Mouse (Mus musculus): ENCODE measurements around the gene Cd300c2. TPM values are rescaled to one million over a fixed set of nuclear protein-coding genes. Genes with fewer than 3 reads are reported as not detected.

Gene Cd300c2
- polyA plus RNA-seq, 1 experiment from 2014 or later: 2.2 TPM

DNA sequence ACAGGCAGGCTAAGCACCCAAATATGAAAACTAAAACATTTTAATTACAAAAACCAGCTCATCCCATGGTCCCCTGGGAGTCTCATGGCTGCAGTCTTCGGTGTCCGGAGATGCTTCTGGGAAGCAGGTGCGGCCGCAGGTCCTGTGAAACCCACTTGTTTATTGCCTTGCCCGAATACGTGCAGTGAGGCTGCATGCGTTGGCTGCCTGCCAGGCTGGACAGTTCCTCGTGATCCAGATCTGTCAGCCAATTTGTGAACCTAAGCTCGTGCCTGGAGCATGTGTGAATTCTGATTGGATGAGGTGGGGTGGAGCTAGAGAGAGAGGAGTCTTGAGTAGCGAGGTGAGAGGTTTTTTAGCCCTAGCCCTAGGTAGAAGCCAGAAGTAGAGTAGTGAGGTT, 29.0 kb downstream of the Cd300c2 start:
- Histone ChIP-seq H3K9ac (ENCODE audit: low read length) (no peak overlapping the region), H3K4me3 (replicated peaks; ENCODE audit: low read length) (no peak overlapping the region), H3K4me1 (ENCODE audit: control insufficient read depth, insufficient read depth, low read length) (no peaks in the 10 kb centered on the region), H3K4me2 (ENCODE audit: low read depth, low read length) (no peak overlapping the region), H3K36me3 (ENCODE audit: control insufficient read depth, insufficient read depth, low read length) (no peaks in the 10 kb centered on the region), H3K27ac (ENCODE audit: low read length) (no peak overlapping the region), H3K27me3 (ENCODE audit: control insufficient read depth, insufficient read depth, low read length) (no peaks in the 10 kb centered on the region), H3K9me3 (replicated peaks; ENCODE audit: control insufficient read depth, low read length) (no peaks in the 10 kb centered on the region)
- 74% methylated on average over 10 of the region's 10 CpGs for WGBS
- ATAC-seq (ENCODE audit: insufficient read depth, low FRiP score): no peak

DNA sequence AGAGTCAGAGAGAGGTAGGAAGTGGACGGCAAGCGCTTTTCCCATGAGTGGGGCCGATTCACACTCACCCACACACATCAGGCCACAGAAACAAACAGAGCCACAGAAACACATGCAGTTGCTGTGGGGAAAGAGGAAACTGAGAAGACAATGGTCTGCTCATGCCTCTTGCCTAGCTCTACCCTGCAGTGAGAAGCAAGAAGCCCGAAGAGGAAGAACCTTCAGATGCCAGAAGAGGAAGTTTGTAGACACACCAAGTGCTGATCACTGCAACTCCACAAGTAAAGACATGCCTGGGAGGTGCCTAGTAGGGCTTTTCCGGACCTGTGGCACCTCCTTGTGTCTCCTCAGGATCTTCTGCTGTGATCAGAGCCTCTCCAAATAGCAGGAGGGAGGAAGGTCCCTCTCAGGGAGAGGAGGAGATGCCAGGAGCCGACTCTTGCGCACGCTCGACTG, 32.9 kb downstream of the Cd300c2 start, which contains the start of gene Cd300c:
Cd300c (minus strand) TSS at position 406 of the 456 bp plus-strand sequence.
- no peak within 1 kb of the TSS for H3K4me3 ChIP-seq (replicated peaks; ENCODE audit: low read length)
- no peak within 1 kb of the TSS for H3K4me2 ChIP-seq (ENCODE audit: low read depth, low read length)
- no peak within 1 kb of the TSS for H3K27ac ChIP-seq (ENCODE audit: low read length)
- no peaks in the 10 kb centered on the region for H3K36me3 ChIP-seq (ENCODE audit: control insufficient read depth, insufficient read depth, low read length)
- no peaks in the 10 kb centered on the region for H3K4me1 ChIP-seq (ENCODE audit: control insufficient read depth, insufficient read depth, low read length)
- H3K9me3 ChIP-seq (replicated peaks; ENCODE audit: control insufficient read depth, low read length): no peaks in the 10 kb centered on the region
- ATAC-seq (ENCODE audit: insufficient read depth, low FRiP score): no peak
- no peaks in the 10 kb centered on the region for H3K27me3 ChIP-seq (ENCODE audit: control insufficient read depth, insufficient read depth, low read length)
- no peak within 1 kb of the TSS for H3K9ac ChIP-seq (ENCODE audit: low read length)
- 76% methylated on average over 9 of the region's 9 CpGs for WGBS

DNA sequence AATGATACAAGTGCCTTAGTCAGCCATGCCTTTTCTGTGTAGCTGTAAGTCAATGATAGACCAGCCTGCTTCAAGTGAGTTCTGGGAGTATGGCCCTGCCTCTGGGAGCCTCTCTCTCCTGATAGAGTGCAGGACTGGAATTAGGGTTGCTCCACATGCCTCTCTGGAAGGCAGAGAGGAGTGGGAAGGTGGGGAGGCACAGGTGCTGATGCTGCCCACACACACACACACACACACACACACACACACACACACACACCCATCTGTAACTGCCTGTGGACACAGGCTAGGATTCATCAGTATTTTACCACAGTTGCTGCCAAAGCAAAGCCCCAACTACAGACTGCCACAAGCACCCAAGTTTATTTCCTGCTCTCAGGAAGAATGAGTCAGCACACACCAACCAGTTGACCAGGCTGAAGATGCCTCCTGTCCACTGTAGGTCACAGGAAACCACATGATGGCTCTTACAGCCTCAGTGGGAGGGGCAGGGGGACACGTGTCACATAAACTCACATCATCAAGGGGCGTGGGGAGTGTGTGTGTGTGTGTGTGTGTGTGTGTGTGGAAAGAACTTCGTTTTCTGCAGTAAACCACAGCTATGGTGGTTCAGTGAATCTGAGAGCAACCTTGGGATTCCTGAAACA, 36.4 kb downstream of the Cd300c2 start:
- Histone ChIP-seq H3K9me3 (replicated peaks; ENCODE audit: control insufficient read depth, low read length) (no peaks in the 10 kb centered on the region), H3K4me2 (ENCODE audit: low read depth, low read length) (no peak overlapping the region), H3K4me3 (replicated peaks; ENCODE audit: low read length) (no peak overlapping the region), H3K27ac (ENCODE audit: low read length) (no peak overlapping the region), H3K36me3 (ENCODE audit: control insufficient read depth, insufficient read depth, low read length) (no peaks in the 10 kb centered on the region), H3K27me3 (ENCODE audit: control insufficient read depth, insufficient read depth, low read length) (no peaks in the 10 kb centered on the region), H3K4me1 (ENCODE audit: control insufficient read depth, insufficient read depth, low read length) (no peaks in the 10 kb centered on the region), H3K9ac (ENCODE audit: low read length) (no peak overlapping the region)
- WGBS: 54% methylated on average over 3 of the region's 3 CpGs
- no peak for ATAC-seq (ENCODE audit: insufficient read depth, low FRiP score)

DNA sequence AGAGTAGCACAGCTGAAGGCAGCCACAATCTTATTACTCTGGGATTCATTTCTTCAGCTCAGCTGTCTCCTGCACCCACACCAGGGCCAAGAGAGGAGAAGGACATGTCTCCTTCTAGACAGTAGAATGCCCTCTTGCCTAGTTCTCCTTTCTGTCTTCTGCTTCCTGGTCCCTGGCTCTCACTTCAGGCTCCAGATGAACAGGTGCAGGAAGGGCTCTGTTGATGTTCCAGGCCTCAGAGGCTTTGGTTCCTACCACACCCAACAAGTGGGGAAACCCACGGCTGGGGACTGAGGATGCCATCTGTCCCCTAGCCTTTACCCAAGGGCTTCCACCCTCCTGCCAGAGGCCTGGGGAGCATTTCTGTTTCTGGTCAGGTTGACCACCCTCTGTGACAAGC, 41.3 kb downstream of the Cd300c2 start:
- Histone ChIP-seq H3K9me3 (replicated peaks; ENCODE audit: control insufficient read depth, low read length) (no peaks in the 10 kb centered on the region), H3K36me3 (ENCODE audit: control insufficient read depth, insufficient read depth, low read length) (no peaks in the 10 kb centered on the region), H3K4me1 (ENCODE audit: control insufficient read depth, insufficient read depth, low read length) (no peaks in the 10 kb centered on the region), H3K4me2 (ENCODE audit: low read depth, low read length) (no peak overlapping the region), H3K4me3 (replicated peaks; ENCODE audit: low read length) (no peak overlapping the region), H3K9ac (ENCODE audit: low read length) (no peak overlapping the region), H3K27ac (ENCODE audit: low read length) (no peak overlapping the region), H3K27me3 (ENCODE audit: control insufficient read depth, insufficient read depth, low read length) (no peaks in the 10 kb centered on the region)
- ATAC-seq (ENCODE audit: insufficient read depth, low FRiP score): no peak
- 54% methylated on average over 1 of the region's 1 CpGs for WGBS

Other genes with a start within 250 kb of the Cd300c2 start
- gene Kif19a, start 236.5 kb downstream of the Cd300c2 start, polyA plus RNA-seq (2015; fragmentation: Nextera tagmentation; extraction: Ambion mirVana): 0.53 and 0.75 TPM in 2 replicates
- gene Btbd17, start 205.9 kb downstream of the Cd300c2 start, polyA plus RNA-seq (2015; fragmentation: Nextera tagmentation; extraction: Ambion mirVana): 0.65 and 1.3 TPM in 2 replicates
- 0.36 and 0.41 TPM in 2 replicates for gene Gpr142, start 203.0 kb downstream of the Cd300c2 start, polyA plus RNA-seq (2015; fragmentation: Nextera tagmentation; extraction: Ambion mirVana)
- 23.0 and 23.7 TPM in 2 replicates for gene Gprc5c, start 150.7 kb downstream of the Cd300c2 start, polyA plus RNA-seq (2015; fragmentation: Nextera tagmentation; extraction: Ambion mirVana)
- 2.3 and 2.5 TPM in 2 replicates for gene Cd300a, start 111.8 kb downstream of the Cd300c2 start, polyA plus RNA-seq (2015; fragmentation: Nextera tagmentation; extraction: Ambion mirVana)
- 0.74 and 1.2 TPM in 2 replicates for gene Cd300lb, start 67.5 kb downstream of the Cd300c2 start, polyA plus RNA-seq (2015; fragmentation: Nextera tagmentation; extraction: Ambion mirVana)
- not detected in 2 replicates for gene Cd300c, start 32.7 kb downstream of the Cd300c2 start, polyA plus RNA-seq (2015; fragmentation: Nextera tagmentation; extraction: Ambion mirVana)
- 0.46 and 0.67 TPM in 2 replicates for gene Cd300ld, start 12.0 kb downstream of the Cd300c2 start, polyA plus RNA-seq (2015; fragmentation: Nextera tagmentation; extraction: Ambion mirVana)
- not detected in 2 replicates for gene Cd300ld2, start 14.3 kb upstream of the Cd300c2 start, polyA plus RNA-seq (2015; fragmentation: Nextera tagmentation; extraction: Ambion mirVana)
- not detected in 2 replicates for gene Cd300ld4, start 25.1 kb upstream of the Cd300c2 start, polyA plus RNA-seq (2015; fragmentation: Nextera tagmentation; extraction: Ambion mirVana)
- gene Cd300ld5, start 35.9 kb upstream of the Cd300c2 start, polyA plus RNA-seq (2015; fragmentation: Nextera tagmentation; extraction: Ambion mirVana): not detected in 2 replicates
- gene Cd300ld3, start 46.5 kb upstream of the Cd300c2 start, polyA plus RNA-seq (2015; fragmentation: Nextera tagmentation; extraction: Ambion mirVana): not detected in 2 replicates
- gene Cd300e, start 60.3 kb upstream of the Cd300c2 start, polyA plus RNA-seq (2015; fragmentation: Nextera tagmentation; extraction: Ambion mirVana): 0.26 TPM in 1 of 2 replicates, not detected in the other
- 2.2 and 2.3 TPM in 2 replicates for gene Rab37, start 89.6 kb upstream of the Cd300c2 start, polyA plus RNA-seq (2015; fragmentation: Nextera tagmentation; extraction: Ambion mirVana)
- 2.0 and 3.4 TPM in 2 replicates for gene Cd300lf, start 132.1 kb upstream of the Cd300c2 start, polyA plus RNA-seq (2015; fragmentation: Nextera tagmentation; extraction: Ambion mirVana)
- gene Slc9a3r1, start 161.5 kb upstream of the Cd300c2 start, polyA plus RNA-seq (2015; fragmentation: Nextera tagmentation; extraction: Ambion mirVana): 136 and 138 TPM in 2 replicates
- 8.3 and 9.7 TPM in 2 replicates for gene Tmem104, start 185.6 kb upstream of the Cd300c2 start, polyA plus RNA-seq (2015; fragmentation: Nextera tagmentation; extraction: Ambion mirVana)
- 21.8 and 23.4 TPM in 2 replicates for gene Nat9, start 186.0 kb upstream of the Cd300c2 start, polyA plus RNA-seq (2015; fragmentation: Nextera tagmentation; extraction: Ambion mirVana)